Mouse (Mus musculus) left cerebral cortex, postnatal 4 days (tissue): ENCODE measurements around the gene Gpr179. TPM values are rescaled to one million over a fixed set of nuclear protein-coding genes. Genes with fewer than 3 reads are reported as not detected.

ENCODE experiments used
- DNase-seq: peaks from one replicate; pipeline ENCODE4 v3.0.0-alpha.2; 2022
- intact Hi-C: fragments of 180-260 bp; cut with DNase I; formaldehyde crosslinking; loops from one replicate; pipeline ENCODE4 v1.15.1; 2025
- total RNA-seq, 2 experiments: library from RNA; stranded (reverse); gene quantifications; 2 replicates each; pipeline ENCODE4 v1.2.3; 2021

The Gpr179 gene
- total RNA-seq, 2 experiments from 2014 or later = 0.10 to 0.24 TPM

DNA sequence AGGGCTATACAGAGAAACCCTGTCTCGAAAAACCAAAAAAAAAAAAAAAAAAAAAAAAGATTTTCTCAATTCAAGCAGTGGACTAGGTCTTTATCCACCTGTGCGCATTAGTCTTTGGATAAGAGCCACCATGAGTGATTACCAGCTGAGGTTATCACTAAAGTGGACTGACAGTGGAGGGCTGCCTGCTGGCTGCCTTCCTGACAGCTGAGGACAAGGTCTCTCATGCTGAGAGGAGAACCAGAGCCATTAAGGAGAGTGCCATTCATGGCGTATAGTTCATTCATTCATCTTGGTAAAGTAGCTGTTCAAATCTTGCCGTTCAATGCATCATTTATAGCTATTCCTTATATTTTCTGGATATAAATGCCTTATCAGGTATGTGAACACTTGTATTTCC lies 55.3 kb downstream of the Gpr179 start:
- intact Hi-C loops = no loop called here
- DNase-seq = no peak

DNA sequence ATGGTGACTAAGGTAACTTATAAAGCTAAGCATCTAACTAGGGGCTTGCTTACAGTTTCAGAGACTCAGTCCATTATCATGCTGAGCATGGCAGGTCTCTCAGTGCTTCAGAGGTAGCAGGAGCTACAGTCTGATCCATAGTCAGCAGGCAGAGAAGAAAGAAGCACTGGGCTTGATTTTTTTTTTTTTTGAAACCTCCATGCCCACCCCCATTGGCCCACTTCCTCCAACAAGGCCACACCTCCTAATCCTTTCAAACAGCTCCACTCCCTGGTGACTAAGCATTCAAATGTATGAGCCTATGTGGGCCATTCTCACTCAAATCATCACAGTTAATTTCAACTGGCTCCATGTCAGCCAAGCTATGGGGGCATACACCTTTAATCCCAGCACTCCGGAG lies 59.1 kb downstream of the Gpr179 start:
- no peak for DNase-seq
- intact Hi-C loops = no loop called here

DNA sequence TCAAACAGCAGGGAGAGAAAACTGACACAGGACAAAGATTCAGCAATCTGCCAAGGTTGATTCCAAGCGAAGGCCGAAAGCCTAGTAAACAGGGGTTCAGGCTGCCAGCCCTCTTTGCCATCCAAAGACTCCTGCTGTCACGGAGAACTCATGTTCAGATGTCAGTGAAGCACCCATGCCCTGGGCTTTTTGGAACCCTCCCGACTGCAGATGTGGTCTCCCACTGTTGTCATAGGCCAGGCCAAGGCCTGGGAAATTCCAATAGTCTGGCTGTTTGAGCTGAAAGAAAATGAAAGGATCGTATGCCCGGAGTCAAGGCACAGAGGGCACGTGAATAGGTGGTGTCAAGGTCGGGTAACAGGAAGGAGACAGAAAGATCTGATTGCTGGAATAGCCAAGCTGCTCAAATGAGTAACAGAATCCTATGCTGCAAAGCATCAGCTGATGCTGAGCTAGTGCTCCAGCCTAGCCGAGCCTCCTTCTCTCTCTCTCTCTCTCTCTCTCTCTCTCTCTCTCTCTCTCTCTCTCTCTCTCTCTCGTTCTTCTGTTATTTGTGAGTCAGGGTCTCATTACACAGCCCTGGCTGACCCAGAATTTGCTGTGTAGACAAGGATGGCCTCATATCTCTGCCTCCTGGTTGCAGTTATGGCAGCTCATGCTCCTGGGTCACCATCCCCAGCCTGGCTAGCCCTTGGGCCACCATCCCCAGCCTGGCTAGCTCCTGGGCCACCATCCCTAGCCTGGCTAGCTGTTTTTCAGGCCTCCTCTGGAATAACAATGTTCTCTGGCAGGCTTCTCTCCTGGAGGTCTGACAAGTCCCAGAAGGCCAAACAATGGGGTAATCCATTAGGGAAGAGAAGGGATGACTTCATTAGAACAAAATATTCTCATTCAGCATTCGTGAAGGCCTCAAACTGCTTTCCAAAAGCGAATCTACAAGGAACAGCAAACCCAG lies 62.3 kb downstream of the Gpr179 start:
- intact Hi-C loops = no loop called here
- DNase-seq = no peak

DNA sequence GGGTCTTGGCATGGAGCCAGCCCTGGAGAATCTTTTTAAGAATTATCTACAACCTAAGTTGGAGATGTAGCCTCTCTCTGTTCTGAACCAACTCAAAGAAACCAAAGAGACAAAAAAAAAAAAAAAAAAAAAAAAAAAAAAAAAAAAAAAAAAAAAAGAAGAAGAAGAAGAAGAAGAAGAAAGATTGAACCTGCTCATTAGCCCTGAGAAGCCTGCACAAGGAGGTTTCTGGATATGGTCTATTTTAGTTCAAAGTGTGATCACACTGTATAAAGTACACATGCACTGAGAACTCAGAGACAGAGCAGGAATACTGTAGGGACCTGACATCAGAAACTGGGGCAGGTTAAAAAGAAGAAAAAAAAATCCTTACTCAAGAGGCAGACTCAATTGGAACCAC lies 64.2 kb downstream of the Gpr179 start:
- no peak for DNase-seq
- intact Hi-C loops = no loop called here

DNA sequence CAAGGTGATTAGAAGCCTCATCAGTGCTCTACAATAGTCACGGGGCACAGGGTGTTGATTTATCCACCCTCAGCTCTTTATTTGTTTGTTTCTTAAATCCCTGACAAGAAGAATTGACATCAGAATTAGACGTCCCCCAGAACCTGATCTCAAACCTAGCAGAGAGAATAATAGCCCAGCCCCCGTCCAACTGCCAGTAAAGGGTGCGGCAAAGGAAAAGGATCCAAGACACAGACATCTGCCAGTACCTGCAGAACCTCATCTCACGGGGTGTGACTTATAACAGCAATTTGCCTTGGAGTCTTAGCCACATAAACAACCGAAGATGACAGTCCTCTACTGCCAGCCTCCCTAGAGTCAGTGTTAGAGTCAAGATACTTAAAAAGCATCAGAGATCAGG lies 64.9 kb downstream of the Gpr179 start:
- DNase-seq = no peak
- intact Hi-C loops = no loop called here

DNA sequence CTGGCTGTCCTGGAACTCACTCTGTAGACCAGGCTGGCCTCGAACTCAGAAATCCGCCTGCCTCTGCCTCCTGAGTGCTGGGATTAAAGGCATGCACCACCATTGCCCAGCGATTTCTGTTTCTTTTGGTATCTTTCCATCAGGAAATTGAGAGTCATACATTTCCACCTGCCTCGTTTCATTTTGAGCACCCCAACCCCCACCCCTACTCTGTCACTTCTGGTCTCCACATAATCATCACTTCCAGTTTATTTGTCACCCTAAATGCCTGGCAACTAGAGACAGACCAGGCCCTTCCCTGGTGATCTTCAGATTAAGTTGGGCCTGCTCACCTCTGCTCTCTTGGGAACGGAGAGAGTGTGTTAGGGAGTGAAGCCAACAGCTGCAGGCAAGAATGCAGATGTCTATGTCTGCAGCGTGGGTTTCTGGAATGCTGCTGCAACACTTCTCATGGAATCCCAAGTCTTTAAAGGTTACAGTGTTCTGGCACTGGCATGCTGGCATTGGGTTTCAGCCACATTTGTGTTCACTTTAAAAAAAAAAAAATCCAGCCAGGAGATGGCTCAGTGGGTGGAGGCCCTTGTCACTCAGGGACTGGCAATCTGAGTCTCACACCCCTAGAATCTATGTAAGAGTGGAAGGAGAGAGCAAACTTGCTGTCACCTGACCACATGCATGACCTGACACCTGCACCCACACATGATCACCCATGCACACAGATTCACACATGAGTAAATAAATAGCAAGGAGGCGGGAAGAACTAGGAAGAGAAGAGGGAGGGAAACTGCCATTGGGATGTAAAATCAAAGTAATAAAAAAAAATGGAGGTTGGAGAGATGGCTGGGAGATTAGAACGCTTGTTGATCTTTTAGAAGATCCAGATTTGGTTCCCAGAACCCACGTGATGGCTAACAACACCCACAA lies 65.8 kb downstream of the Gpr179 start:
- intact Hi-C loops = no loop called here
- DNase-seq = no peak

DNA sequence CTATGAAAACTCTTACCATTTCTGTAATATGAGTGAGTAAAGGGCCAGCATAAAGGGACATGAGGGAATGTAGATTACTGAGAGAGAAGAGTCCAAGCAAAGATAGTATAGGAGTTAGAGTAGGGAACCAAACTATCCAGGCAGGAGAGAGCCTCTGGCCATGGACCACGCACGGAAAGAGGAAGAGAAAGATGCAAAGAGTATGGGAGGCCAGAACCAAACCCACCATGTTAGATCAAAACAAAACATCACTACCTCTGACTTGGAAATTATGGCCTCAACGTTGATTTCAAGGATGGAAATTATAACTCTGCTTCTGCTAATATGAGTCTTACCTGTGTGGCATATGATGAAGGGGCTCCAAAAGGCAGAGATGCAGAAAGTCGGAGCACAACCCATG lies 67.0 kb downstream of the Gpr179 start:
- DNase-seq = no peak
- intact Hi-C loops = no loop called here

DNA sequence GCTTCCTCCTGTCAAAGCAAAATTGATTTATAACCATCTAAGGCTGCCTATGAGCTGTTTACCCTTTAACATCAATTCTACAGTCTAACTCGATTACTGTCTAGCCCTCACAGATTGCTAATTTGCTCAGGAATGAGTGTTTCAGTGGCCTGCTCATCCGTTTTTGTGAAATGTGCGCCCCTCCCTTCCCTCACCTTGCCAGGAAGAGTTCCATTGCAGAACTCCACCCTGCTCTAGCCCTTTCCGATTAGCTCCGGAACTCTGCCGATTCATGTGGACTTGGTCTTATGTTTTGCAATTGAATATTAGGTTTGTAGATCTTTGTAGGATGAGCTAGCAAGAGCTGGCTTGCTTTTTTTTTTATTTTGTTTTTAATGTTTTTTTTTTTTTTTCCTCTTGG lies 69.7 kb downstream of the Gpr179 start:
- intact Hi-C loops = no loop called here
- no peak for DNase-seq

Other genes with a start within 250 kb of the Gpr179 start
- under 1 TPM; 0.20 to 0.32 TPM for gene Tbx21, start 236.7 kb downstream of the Gpr179 start, total RNA-seq
- gene Tbkbp1, start 200.6 kb downstream of the Gpr179 start, total RNA-seq = 10 to 100 TPM; 52.4 to 55.8 TPM
- 100 to 1,000 TPM; 151 to 157 TPM for gene Kpnb1, start 164.2 kb downstream of the Gpr179 start, total RNA-seq
- gene Npepps, start 71.4 kb downstream of the Gpr179 start, total RNA-seq = 100 to 1,000 TPM; 178 to 180 TPM
- gene Mrpl45, start 36.4 kb downstream of the Gpr179 start, total RNA-seq = 10 to 100 TPM; 22.8 to 23.1 TPM
- 10 to 100 TPM; 70.6 to 71.8 TPM for gene Socs7, start 10.5 kb upstream of the Gpr179 start, total RNA-seq
- 100 to 1,000 TPM; 107 to 111 TPM for gene Arhgap23, start 63.5 kb upstream of the Gpr179 start, total RNA-seq
- gene 4933428G20Rik, start 148.3 kb upstream of the Gpr179 start, total RNA-seq = under 1 TPM in 1 of 2 experiments, not detected in 1; 0.26 TPM
- gene Srcin1, start 224.1 kb upstream of the Gpr179 start, total RNA-seq = 100 to 1,000 TPM; 163 to 177 TPM